Mouse (Mus musculus): ENCODE results near the gene Oosp2. TPM values are rescaled to one million over a fixed set of nuclear protein-coding genes. Genes with fewer than 3 reads are reported as not detected.

The Oosp2 gene
- polyA plus RNA-seq, 1 experiment from 2014 or later = not detected

Other genes with a start within 250 kb of the Oosp2 start
- not detected in 2 replicates for gene Ms4a4b, start 217.0 kb downstream of the Oosp2 start, polyA plus RNA-seq (2014; fragmentation: Nextera tagmentation; extraction: Ambion mirVana)
- 1.1 and 2.0 TPM in 2 replicates for gene Ms4a6c, start 191.2 kb downstream of the Oosp2 start, polyA plus RNA-seq (2014; fragmentation: Nextera tagmentation; extraction: Ambion mirVana)
- gene Gm8369, start 174.6 kb downstream of the Oosp2 start, polyA plus RNA-seq (2014; fragmentation: Nextera tagmentation; extraction: Ambion mirVana) = not detected in 2 replicates
- gene Ms4a6b, start 144.0 kb downstream of the Oosp2 start, polyA plus RNA-seq (2014; fragmentation: Nextera tagmentation; extraction: Ambion mirVana) = 1.9 and 3.0 TPM in 2 replicates
- gene Ms4a4d, start 123.8 kb downstream of the Oosp2 start, polyA plus RNA-seq (2014; fragmentation: Nextera tagmentation; extraction: Ambion mirVana) = 0.49 and 0.53 TPM in 2 replicates
- gene Ms4a6d, start 55.7 kb downstream of the Oosp2 start, polyA plus RNA-seq (2014; fragmentation: Nextera tagmentation; extraction: Ambion mirVana) = 1.9 and 3.5 TPM in 2 replicates
- gene Ms4a2, start 36.8 kb downstream of the Oosp2 start, polyA plus RNA-seq (2014; fragmentation: Nextera tagmentation; extraction: Ambion mirVana) = 0.15 TPM in 1 of 2 replicates, not detected in the other
- 0.32 TPM in 1 of 2 replicates, not detected in the other for gene Ms4a3, start 19.7 kb downstream of the Oosp2 start, polyA plus RNA-seq (2014; fragmentation: Nextera tagmentation; extraction: Ambion mirVana)
- not detected in 2 replicates for gene Oosp1, start 30.6 kb upstream of the Oosp2 start, polyA plus RNA-seq (2014; fragmentation: Nextera tagmentation; extraction: Ambion mirVana)
- gene Oosp3, start 36.5 kb upstream of the Oosp2 start, polyA plus RNA-seq (2014; fragmentation: Nextera tagmentation; extraction: Ambion mirVana) = not detected in 2 replicates
- gene Gif, start 87.0 kb upstream of the Oosp2 start, polyA plus RNA-seq (2014; fragmentation: Nextera tagmentation; extraction: Ambion mirVana) = not detected in 2 replicates
- gene Mrpl16, start 109.8 kb upstream of the Oosp2 start, polyA plus RNA-seq (2014; fragmentation: Nextera tagmentation; extraction: Ambion mirVana) = 48.6 and 52.3 TPM in 2 replicates
- gene Stx3, start 158.8 kb upstream of the Oosp2 start, polyA plus RNA-seq (2014; fragmentation: Nextera tagmentation; extraction: Ambion mirVana) = 6.0 and 6.4 TPM in 2 replicates
- not detected in 2 replicates for gene Olfr1417, start 178.7 kb upstream of the Oosp2 start, polyA plus RNA-seq (2014; fragmentation: Nextera tagmentation; extraction: Ambion mirVana)
- gene Olfr1418, start 200.5 kb upstream of the Oosp2 start, polyA plus RNA-seq (2014; fragmentation: Nextera tagmentation; extraction: Ambion mirVana) = not detected in 2 replicates
- gene Olfr1419, start 214.5 kb upstream of the Oosp2 start, polyA plus RNA-seq (2014; fragmentation: Nextera tagmentation; extraction: Ambion mirVana) = not detected in 2 replicates
- gene Olfr1420, start 226.0 kb upstream of the Oosp2 start, polyA plus RNA-seq (2014; fragmentation: Nextera tagmentation; extraction: Ambion mirVana) = not detected in 2 replicates